Mouse (Mus musculus) neural tube, embryonic 11.5 days (tissue): ENCODE data around the gene Commd9. TPM values are rescaled to one million over a fixed set of nuclear protein-coding genes. Genes with fewer than 3 reads are reported as not detected.

Source experiments
- polyA plus RNA-seq: library from polyadenylated mRNA; unstranded; fragments of >200 nt; fragmentation: Nextera tagmentation; extraction: Ambion mirVana; gene quantifications from 2 replicates; pipeline ENCODE4 v1.2.1, GENCODE M21; 2014

Gene Commd9
- polyA plus RNA-seq, 1 experiment from 2014 or later, result 78.7 TPM

Other genes starting within 250 kb of the Commd9 start
- gene Rag1, start 236.7 kb upstream of the Commd9 start, polyA plus RNA-seq, result 0.16 and 0.31 TPM in 2 replicates
- gene B230118H07Rik, start 236.7 kb upstream of the Commd9 start, polyA plus RNA-seq, result 61.8 and 65.5 TPM in 2 replicates
- 19.2 and 22.0 TPM in 2 replicates for gene Traf6, start 207.8 kb upstream of the Commd9 start, polyA plus RNA-seq
- gene Prr5l, start 3.2 kb upstream of the Commd9 start, polyA plus RNA-seq, result 11.5 and 11.7 TPM in 2 replicates